8 mouse cellular contexts compared by ENCODE assay signal in genomic region chr5:123930508-123930989, GRCm38 (mm10). TPM values are rescaled to one million over a fixed set of nuclear protein-coding genes. Genes with fewer than 3 reads are reported as not detected.
DNase-seq lines count a peak whose midpoint lies in the region; ATAC-seq and TF ChIP-seq lines count a peak whose summit lies in the region.

Gene Ccdc62 (plus strand): TSS chr5:123930679.

- no peak for TF ChIP-seq CTCF in lung, adult 2 months (IDR thresholded peaks at IDR 0.05; ENCODE audit: insufficient read depth, low read length)

- peaks cover 27% of the 10 kb centered on the region for H3K36me3 ChIP-seq in forebrain, embryonic 15.5 days

- DNase-seq in ES-CJ7 (ENCODE audit: low read depth, low spot score): peak; percentile 98
- DNase-seq in cerebellum, adult 11 months: peak; percentile 94
- DNase-seq in heart, postnatal 25 days (ENCODE audit: low spot score): peak; percentile 86
- DNase-seq in layer of hippocampus, adult 18-20 months (ENCODE audit: low spot score in 2 of 2): peak; percentile 88 to 95
- DNase-seq in lung, adult 2 months: peak; percentile 90
- DNase-seq in thymus, adult 18-20 months: peak; percentile 85

- under 1% methylated on average over 56 of the region's 56 CpGs for WGBS in forebrain, embryonic 15.5 days
- under 1% methylated on average over 56 of the region's 56 CpGs for WGBS in lung, adult 2 months

- H3K4me2 ChIP-seq in forebrain, embryonic 15.5 days (replicated peaks): peak within 1 kb of the TSS; percentile 64

- peak within 1 kb of the TSS; percentile 90 for H3K27ac ChIP-seq in forebrain, embryonic 15.5 days (replicated peaks)

- intact Hi-C loops in heart, postnatal 25 days (cut with DNase I): no loop called here

- H3K4me1 ChIP-seq in forebrain, embryonic 15.5 days: peaks cover 7% of the 10 kb centered on the region
- H3K4me1 ChIP-seq in lung, adult 2 months (ENCODE audit: control insufficient read depth, insufficient read depth, low read length): no peaks in the 10 kb centered on the region

- H3K9me3 ChIP-seq in forebrain, embryonic 15.5 days: no peaks in the 10 kb centered on the region

- peak within 1 kb of the TSS; percentile 86 for H3K9ac ChIP-seq in forebrain, embryonic 15.5 days (replicated peaks)

- ATAC-seq in forebrain, embryonic 15.5 days (replicated peaks): peak; percentile 98
- peak; percentile 85 for ATAC-seq in neutrophil, adult 5-6 weeks (ENCODE audit: extremely low read depth, insufficient number of reproducible peaks, low FRiP score, poor library complexity, severe bottlenecking)

- peak within 1 kb of the TSS; percentile 61 for H3K4me3 ChIP-seq in forebrain, embryonic 15.5 days
- H3K4me3 ChIP-seq in lung, adult 2 months (replicated peaks; ENCODE audit: extremely low read depth, low read depth, low read length): peak within 1 kb of the TSS; percentile 79

- H3K27me3 ChIP-seq in forebrain, embryonic 15.5 days: no peaks in the 10 kb centered on the region

- TF ChIP-seq POLR2A in lung, adult 2 months (IDR thresholded peaks at IDR 0.05; ENCODE audit: borderline replicate concordance, extremely low read depth, low read depth, low read length): peak; percentile 98

RNA-seq across cellular contexts. Expression of gene Ccdc62, which starts in this region (rescaled TPM):
- polyA plus RNA-seq in forebrain, embryonic 15.5 days (2015; fragmentation: Nextera tagmentation; extraction: Ambion mirVana): 3.5 and 5.8 TPM in 2 replicates
- total RNA-seq in heart, postnatal 25 days (2021): 1 to 10 TPM; 1.3 to 2.1 TPM
- total RNA-seq in layer of hippocampus, adult 18-20 months (2021): 1 to 10 TPM; 1.3 to 2.4 TPM
- 2.0 and 3.2 TPM in 2 replicates for polyA plus RNA-seq in lung, adult 2 months (2012; rRNA removed)
- 5.8 and 8.6 TPM in 2 replicates for total RNA-seq in neutrophil, adult 5-6 weeks (2017)

Comparison
In these comparisons a context has a peak if more than half of its experiments do, and no peak if none do; other contexts are left out.
1. Peak in every context shown above with its lines: DNase-seq, ATAC-seq, H3K4me3 ChIP-seq and H3K27ac ChIP-seq.